Mouse (Mus musculus): ENCODE measurements around the gene Cd4. TPM values are rescaled to one million over a fixed set of nuclear protein-coding genes. Genes with fewer than 3 reads are reported as not detected.

Gene Cd4
- polyA plus RNA-seq, 1 experiment from 2014 or later = 0.26 TPM

DNA sequence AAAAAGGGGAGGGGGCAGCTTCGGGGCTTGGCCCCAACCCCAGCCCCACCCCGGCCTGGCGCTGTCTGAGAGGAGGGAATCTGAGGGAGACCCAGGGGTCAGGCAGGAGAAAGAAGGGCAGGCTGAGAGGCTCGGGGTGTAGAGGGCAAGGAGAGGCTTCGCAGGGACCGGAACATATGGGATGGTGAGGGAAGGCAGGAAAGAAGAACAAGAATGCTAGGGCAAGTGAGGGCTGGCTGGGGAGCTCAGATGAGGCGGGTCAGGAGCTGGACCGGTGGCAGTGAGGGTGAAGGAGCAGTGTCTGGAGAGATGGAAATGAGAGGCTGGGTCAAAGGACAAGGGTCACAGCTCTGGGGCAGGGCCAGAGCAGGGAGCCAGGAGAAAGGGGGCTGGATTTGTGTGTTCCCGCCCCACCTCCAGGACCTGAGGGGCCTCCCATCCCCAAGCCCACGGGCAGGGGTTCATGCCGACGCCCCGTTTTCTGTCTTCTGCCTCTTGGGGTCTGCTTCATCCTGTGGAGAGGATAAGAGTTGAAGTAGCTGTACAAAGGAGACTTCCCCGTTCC, 25.8 kb upstream of the Cd4 start:
- WGBS = 69% methylated on average over 14 of the region's 14 CpGs

DNA sequence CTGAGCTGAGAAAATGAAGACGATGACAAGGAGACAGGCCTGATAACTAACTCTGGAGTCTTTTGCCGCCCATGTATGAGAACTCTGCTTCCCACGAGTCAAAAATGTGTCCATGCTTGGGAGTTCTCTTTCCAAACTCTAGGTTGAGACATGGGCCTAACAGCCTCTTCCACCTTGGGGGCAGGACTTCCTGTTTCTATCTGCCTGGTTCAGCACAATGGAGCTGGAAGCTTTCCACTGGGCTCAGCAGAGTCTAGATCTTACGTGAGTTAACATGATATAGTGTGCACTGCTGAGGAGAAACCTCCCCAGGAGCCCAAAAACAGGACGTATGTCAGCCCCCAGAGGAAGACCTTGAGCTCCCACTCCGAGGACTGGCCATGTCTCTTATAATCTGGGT, 25.2 kb upstream of the Cd4 start:
- H3K4me1 ChIP-seq = peaks cover 65% of the 10 kb centered on the region
- peak overlapping the region; percentile 34; the same call in 1 of the 2 replicates for H3K27ac ChIP-seq
- no peak overlapping the region for H3K4me2 ChIP-seq
- peaks cover 8% of the 10 kb centered on the region; the same call in 1 of the 2 replicates for H3K27me3 ChIP-seq
- no peak overlapping the region for H3K9ac ChIP-seq
- 67% methylated on average over 6 of the region's 6 CpGs for WGBS
- ATAC-seq (replicated peaks; ENCODE audit: low FRiP score) = no peak
- H3K4me3 ChIP-seq (replicated peaks) = no peak overlapping the region
- no peaks in the 10 kb centered on the region for H3K9me3 ChIP-seq (replicated peaks)
- H3K36me3 ChIP-seq = peaks cover 28% of the 10 kb centered on the region

More for the DNA sequence above, 25.8 kb upstream of the Cd4 start:
- H3K4me2 ChIP-seq = no peak overlapping the region; the same call in 1 of the 2 replicates
- no peaks in the 10 kb centered on the region for H3K9me3 ChIP-seq (replicated peaks)
- peaks cover 71% of the 10 kb centered on the region for H3K4me1 ChIP-seq
- no peak for ATAC-seq (replicated peaks; ENCODE audit: low FRiP score)
- no peak overlapping the region for H3K9ac ChIP-seq
- H3K4me3 ChIP-seq (replicated peaks) = no peak overlapping the region
- H3K27ac ChIP-seq = peak overlapping the region; percentile 100; the same call in 1 of the 2 replicates
- peaks cover 8% of the 10 kb centered on the region; the same call in 1 of the 2 replicates for H3K27me3 ChIP-seq
- peaks cover 28% of the 10 kb centered on the region for H3K36me3 ChIP-seq

DNA sequence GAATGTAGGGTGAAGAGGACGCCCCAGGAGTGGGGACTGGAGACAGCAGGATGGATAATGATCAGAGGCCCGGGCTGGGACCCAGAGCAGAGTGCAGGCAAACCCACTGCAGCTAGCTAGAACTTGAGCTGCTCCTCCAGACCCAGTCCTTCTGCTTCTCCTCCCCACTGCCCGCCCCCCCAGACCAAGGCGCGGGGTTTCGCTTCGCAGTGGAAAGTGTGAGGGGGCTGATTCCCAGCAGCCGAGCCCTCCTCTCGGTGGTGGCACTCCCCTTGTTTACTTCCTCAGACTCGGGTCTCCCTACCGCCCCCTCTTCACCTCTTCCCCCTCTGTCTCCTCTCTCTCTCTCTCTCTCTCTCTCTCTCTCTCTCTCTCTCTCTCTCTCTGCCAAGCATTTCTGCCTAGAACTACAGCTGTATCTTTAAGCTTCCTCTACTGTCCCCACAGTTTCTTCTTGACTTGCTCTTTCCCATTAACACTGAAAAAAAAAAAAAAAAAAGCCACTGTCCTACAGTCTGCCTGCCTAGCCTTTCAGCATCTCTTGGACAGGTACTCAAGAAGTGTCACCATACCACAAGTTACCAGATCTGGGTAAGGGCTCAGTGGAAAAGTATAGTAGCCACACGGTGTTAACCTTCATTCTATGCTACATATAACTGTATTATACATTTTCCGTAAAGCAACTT, 23.7 kb upstream of the Cd4 start, which contains the start of gene Lag3:
Lag3 (minus strand) TSS at position 173 of the 686 bp plus-strand sequence.
- Histone ChIP-seq H3K4me2 (peak within 1 kb of the TSS; percentile 34), H3K9me3 (replicated peaks) (no peaks in the 10 kb centered on the region), H3K36me3 (peaks cover 28% of the 10 kb centered on the region), H3K4me3 (replicated peaks) (0 out of 2 replicates have a peak within 1 kb of the TSS, but pooled peaks have one; percentile 6), H3K27me3 (peaks cover 8% of the 10 kb centered on the region; the same call in 1 of the 2 replicates), H3K4me1 (peaks cover 62% of the 10 kb centered on the region), H3K27ac (peak within 1 kb of the TSS; percentile 34; the same call in 1 of the 2 replicates), H3K9ac (no peak within 1 kb of the TSS)
- 20% methylated on average over 13 of the region's 13 CpGs for WGBS
- ATAC-seq (replicated peaks; ENCODE audit: low FRiP score) = no peak

DNA sequence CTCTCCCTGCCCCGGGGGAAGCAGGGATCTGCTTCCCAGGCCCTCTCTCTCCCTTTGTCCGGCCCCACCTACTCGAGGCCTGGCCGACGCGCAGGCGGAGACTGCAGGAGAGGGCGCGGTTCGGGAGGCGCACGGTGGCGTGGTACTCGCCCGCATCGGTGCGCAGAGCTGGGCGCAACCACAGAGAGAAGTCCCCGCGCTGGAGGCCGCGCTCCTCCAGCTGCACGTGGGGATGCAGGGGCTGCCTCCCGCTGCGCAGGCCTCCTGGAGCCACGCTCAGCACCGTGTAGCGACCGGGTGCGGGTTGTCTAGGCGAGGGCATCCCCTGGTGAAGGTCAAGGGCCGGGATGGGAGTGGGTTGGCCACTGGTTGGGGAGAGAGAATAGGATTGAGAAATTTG, 22.0 kb upstream of the Cd4 start:
- peak; percentile 31 for ATAC-seq (replicated peaks; ENCODE audit: low FRiP score)
- H3K27me3 ChIP-seq = peaks cover 8% of the 10 kb centered on the region; the same call in 1 of the 2 replicates
- peak overlapping the region; percentile 57 for H3K4me2 ChIP-seq
- WGBS = 3% methylated on average over 32 of the region's 32 CpGs
- peaks cover 52% of the 10 kb centered on the region for H3K4me1 ChIP-seq
- peaks cover 27% of the 10 kb centered on the region for H3K36me3 ChIP-seq
- H3K27ac ChIP-seq = peak overlapping the region; percentile 19
- no peaks in the 10 kb centered on the region for H3K9me3 ChIP-seq (replicated peaks)
- H3K4me3 ChIP-seq (replicated peaks) = peak overlapping the region; percentile 26
- H3K9ac ChIP-seq = peak overlapping the region; percentile 35

DNA sequence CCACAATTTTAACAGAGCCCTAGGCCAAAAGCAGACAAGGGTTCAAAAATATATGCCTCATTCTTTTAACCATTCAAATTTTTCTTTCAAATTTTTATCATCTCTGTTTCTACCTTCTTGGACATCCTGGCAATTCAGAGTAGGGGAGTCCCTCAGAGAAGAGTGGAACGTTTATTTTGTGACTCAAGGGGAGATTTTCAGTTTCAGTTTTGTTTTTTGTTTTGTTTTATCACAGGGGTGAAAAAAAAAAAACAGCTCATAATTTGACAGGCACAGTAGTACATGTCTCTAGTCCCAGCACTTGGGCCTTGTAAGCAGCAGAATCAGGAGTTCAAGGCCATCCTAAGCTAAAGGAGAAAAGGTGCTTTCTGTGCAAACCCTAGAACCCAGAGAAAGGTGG, 19.7 kb upstream of the Cd4 start:
- ATAC-seq (replicated peaks; ENCODE audit: low FRiP score) = no peak
- Histone ChIP-seq H3K9ac (no peak overlapping the region), H3K4me1 (peaks cover 42% of the 10 kb centered on the region), H3K4me3 (replicated peaks) (no peak overlapping the region), H3K27ac (no peak overlapping the region), H3K36me3 (peaks cover 5% of the 10 kb centered on the region; the same call in 1 of the 2 replicates), H3K27me3 (peaks cover 8% of the 10 kb centered on the region; the same call in 1 of the 2 replicates), H3K4me2 (no peak overlapping the region), H3K9me3 (replicated peaks) (no peaks in the 10 kb centered on the region)
- WGBS = 71% methylated on average over 1 of the region's 1 CpGs

DNA sequence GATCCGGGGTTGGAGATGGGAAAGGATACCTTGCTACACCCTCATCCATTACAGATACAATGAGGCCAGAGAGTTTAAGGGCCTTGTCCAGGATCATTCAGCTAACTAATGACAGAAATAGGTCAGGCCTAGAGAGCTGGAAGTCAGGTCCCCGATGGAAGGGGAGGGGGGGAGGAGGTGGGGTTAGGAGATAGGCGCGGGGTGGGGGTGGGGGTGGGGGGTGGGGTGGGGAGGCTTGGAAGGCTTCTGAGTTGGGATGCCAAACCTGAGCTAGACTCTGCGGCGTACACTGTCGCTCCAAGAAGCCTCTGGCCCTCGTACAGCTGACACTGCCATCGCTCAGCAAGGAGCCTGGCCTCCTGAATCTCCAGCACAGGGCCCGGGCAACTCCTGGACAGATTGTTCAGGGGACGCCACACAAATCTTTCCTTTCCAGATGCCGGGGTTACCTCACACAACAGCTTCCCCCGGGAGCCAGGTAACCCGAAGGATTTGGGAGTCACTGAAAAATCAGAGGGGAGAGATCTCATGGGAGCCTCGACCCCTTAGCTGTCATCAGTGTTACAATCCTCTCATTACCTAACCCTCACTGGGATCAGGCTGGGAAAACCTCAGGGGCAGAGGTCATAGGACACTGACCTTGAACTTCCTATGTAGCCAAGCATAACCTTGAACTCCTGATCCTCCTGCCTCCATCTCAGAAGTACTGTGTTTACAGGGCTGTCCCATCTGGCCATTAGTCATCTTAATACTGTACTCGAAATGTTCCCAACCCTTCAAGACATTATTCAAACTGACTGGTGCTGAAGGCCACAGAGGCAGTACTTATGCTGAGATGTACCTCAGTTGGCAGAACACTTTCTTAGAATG, 17.2 kb upstream of the Cd4 start:
- Histone ChIP-seq H3K27me3 (peaks cover 7% of the 10 kb centered on the region; the same call in 1 of the 2 replicates), H3K9me3 (replicated peaks) (no peaks in the 10 kb centered on the region), H3K4me1 (peaks cover 27% of the 10 kb centered on the region), H3K4me2 (peak overlapping the region; percentile 91), H3K9ac (peak overlapping the region; percentile 71), H3K36me3 (no peaks in the 10 kb centered on the region), H3K27ac (peak overlapping the region; percentile 99), H3K4me3 (replicated peaks) (peak overlapping the region; percentile 60)
- ATAC-seq (replicated peaks; ENCODE audit: low FRiP score) = no peak
- 39% methylated on average over 13 of the region's 16 CpGs for WGBS

DNA sequence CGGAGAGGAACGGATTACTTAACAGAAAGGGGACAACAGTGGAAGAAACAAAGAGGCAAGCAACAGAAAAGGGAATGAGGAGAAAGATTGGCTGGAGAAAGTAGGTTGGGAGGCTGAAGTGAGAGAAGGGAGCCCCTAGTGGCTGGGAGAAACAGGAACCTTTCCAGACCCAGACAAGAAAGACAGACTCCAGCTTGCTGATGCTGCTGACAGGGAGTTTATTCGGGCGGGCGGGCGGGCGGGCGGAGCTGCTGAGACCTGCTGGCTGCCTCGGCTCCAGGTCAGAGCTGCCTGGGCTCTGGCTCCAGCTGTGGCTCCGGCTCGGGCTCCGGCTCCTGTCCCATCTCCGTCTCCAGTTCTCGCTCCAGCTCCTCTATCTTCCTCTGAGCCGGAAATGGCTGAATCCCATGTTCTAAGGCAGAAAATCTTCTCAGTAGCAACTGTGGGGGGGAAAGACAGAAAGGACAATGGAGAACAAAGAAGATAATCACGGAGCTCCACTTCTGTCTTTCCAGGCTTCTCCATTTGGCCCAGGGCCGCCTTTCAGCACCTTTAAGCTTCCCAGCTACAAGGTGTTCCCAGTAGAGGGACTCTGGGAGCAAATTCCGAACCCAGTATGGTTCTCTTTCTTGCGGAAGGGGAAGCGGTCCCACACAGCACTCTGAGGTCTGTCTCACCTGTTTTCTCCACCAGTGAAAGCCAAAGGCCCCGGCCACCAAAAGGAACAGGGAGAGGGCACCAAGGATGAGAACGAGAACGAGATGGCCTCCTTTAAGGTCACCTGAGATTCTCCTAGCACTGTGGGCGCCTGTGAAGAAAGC, 16.4 kb upstream of the Cd4 start:
- 8% methylated on average over 21 of the region's 24 CpGs for WGBS
- Histone ChIP-seq H3K4me2 (peak overlapping the region; percentile 91), H3K9me3 (replicated peaks) (no peaks in the 10 kb centered on the region), H3K9ac (peak overlapping the region; percentile 71), H3K27ac (peak overlapping the region; percentile 99), H3K27me3 (no peaks in the 10 kb centered on the region; the same call in 1 of the 2 replicates), H3K4me3 (replicated peaks) (peak overlapping the region; percentile 60), H3K36me3 (no peaks in the 10 kb centered on the region), H3K4me1 (peaks cover 18% of the 10 kb centered on the region)
- peak; percentile 80 for ATAC-seq (replicated peaks; ENCODE audit: low FRiP score)

DNA sequence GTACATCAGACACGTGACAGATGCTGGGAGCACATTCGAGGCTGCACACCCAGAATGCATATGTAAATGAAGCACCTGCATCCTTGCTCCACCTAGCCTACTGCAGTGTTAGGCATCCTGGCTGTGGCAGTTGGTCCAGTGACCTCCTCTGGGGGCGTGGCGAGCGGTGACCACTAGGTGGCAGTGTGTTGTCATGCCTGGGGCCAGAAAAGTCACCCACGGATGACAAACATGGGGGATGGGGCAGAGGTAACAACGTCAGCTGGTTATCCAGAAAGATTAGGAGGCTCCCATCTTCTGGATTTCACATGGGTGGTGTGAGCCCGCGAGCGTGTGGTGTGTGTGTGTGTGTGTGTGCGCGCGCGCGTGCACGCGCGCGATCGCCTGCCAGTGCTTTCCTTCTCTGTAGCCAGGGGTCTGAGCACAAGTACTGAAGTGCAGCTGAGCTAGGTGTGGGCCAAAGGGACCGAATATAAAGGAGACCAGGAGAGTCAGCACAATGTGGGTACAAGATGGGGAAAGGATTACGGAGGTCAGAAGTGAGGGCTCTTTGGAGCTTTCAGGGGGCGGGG, 15.6 kb upstream of the Cd4 start:
- peak; percentile 88 for ATAC-seq (replicated peaks; ENCODE audit: low FRiP score)
- Histone ChIP-seq H3K27me3 (no peaks in the 10 kb centered on the region), H3K36me3 (no peaks in the 10 kb centered on the region), H3K4me1 (peaks cover 16% of the 10 kb centered on the region), H3K4me2 (peak overlapping the region; percentile 91), H3K9me3 (replicated peaks) (no peaks in the 10 kb centered on the region), H3K4me3 (replicated peaks) (peak overlapping the region; percentile 60), H3K27ac (peak overlapping the region; percentile 99), H3K9ac (peak overlapping the region; percentile 71)
- WGBS = 3% methylated on average over 23 of the region's 23 CpGs

DNA sequence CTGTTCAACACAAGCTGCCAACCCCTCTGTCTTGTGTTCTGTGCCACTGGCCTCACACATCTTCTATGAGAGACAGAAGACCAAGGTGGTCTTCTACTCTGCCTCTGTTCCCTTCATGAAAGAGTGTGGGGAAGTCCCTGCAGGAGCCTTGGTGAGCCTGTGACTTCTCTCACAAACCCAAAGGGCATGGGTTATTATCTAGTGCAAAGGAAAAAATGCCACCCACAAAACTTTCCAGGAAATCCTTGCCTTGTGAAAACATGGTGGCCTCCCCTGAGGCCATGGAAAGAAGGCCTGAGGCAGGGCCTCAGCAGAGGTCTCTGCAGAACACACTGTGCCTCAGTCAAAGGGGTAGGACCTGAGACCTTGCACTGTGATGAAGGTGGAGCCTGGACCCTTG, 13.8 kb upstream of the Cd4 start:
- Histone ChIP-seq H3K9me3 (replicated peaks) (no peaks in the 10 kb centered on the region), H3K36me3 (no peaks in the 10 kb centered on the region), H3K4me3 (replicated peaks) (no peak overlapping the region), H3K27me3 (no peaks in the 10 kb centered on the region), H3K27ac (no peak overlapping the region), H3K4me1 (peaks cover 16% of the 10 kb centered on the region), H3K9ac (no peak overlapping the region), H3K4me2 (no peak overlapping the region)
- no peak for ATAC-seq (replicated peaks; ENCODE audit: low FRiP score)

DNA sequence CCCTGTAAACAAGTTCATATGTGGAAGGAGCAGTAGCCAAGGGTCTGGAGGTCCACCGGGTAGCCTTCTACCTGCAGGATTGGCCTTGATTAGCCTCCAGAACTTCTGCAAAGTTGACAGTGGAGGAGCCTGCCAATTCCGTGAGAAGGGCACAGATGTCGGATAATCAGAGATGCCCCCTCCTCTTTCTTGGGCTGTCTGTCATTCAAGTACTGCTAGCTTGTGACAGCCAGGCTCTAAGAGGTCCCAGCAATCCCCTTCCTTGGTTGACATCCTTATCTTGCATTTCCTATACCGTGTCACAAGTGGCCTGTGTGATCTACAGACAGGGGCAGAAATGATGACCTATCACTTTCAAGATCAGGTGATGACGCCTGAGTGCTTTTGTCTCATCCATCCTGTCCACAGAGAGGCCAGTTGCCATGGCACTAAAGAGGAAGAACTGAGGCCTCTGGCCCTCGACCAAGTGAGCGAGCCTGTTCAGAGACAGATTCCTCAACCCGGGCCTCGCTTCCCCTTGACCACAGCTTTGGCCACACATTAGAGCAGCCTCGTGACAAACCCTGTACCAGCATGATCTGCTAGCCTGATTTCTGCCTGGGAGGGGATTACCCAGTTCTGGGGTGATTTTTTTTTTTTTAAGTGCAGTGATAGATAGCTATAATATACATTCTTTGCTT, 12.9 kb upstream of the Cd4 start:
- no peak for ATAC-seq (replicated peaks; ENCODE audit: low FRiP score)
- WGBS = 64% methylated on average over 10 of the region's 10 CpGs
- H3K4me1 ChIP-seq = peaks cover 16% of the 10 kb centered on the region
- H3K36me3 ChIP-seq = no peaks in the 10 kb centered on the region
- no peaks in the 10 kb centered on the region for H3K27me3 ChIP-seq
- H3K9me3 ChIP-seq (replicated peaks) = no peaks in the 10 kb centered on the region
- no peak overlapping the region for H3K9ac ChIP-seq
- H3K4me2 ChIP-seq = no peak overlapping the region
- no peak overlapping the region for H3K27ac ChIP-seq
- no peak overlapping the region for H3K4me3 ChIP-seq (replicated peaks)
